Mouse (Mus musculus) forebrain, embryonic 13.5 days (tissue): ENCODE measurements around the gene Vps35l. TPM values are rescaled to one million over a fixed set of nuclear protein-coding genes. Genes with fewer than 3 reads are reported as not detected.
A peak's percentile ranks its signal among the peaks of the same experiment; 100 is the strongest.

Experiments used
- ATAC-seq: fragments of 200-750 bp; cut with Nextera tagmentation; 2 replicates; pipeline ENCODE4 v1.8.0; 2017
- H3K27ac ChIP-seq: fragments of 300-500 bp; sonication (generic); 2 replicates; pipeline ENCODE4 v1.5.1; 2015; ENCODE audit warnings: inconsistent platforms, mild to moderate bottlenecking, moderate library complexity
- H3K27me3 ChIP-seq: fragments of 300-500 bp; sonication (generic); 2 replicates; pipeline ENCODE4 v1.6.1; 2015; ENCODE audit warnings: mild to moderate bottlenecking, inconsistent platforms
- H3K36me3 ChIP-seq: fragments of 300-500 bp; sonication (generic); 2 replicates; pipeline ENCODE4 v1.6.1; 2015; ENCODE audit warnings: mild to moderate bottlenecking, inconsistent platforms; ENCODE audit not compliant: poor library complexity, severe bottlenecking
- H3K4me1 ChIP-seq: fragments of 300-500 bp; sonication (generic); 2 replicates; pipeline ENCODE4 v1.6.1; 2015; ENCODE audit warnings: inconsistent platforms
- H3K4me2 ChIP-seq: fragments of 300-500 bp; sonication (generic); 2 replicates; pipeline ENCODE4 v1.6.1; 2015; ENCODE audit warnings: inconsistent platforms, mild to moderate bottlenecking, moderate library complexity
- H3K4me3 ChIP-seq: fragments of 300-500 bp; sonication (generic); 2 replicates; pipeline ENCODE4 v1.5.1; 2015; ENCODE audit warnings: mild to moderate bottlenecking, inconsistent platforms
- H3K9ac ChIP-seq: fragments of 300-500 bp; sonication (generic); 2 replicates; pipeline ENCODE4 v1.6.1; 2015; ENCODE audit warnings: mild to moderate bottlenecking, inconsistent platforms
- H3K9me3 ChIP-seq: fragments of 300-500 bp; sonication (generic); replicated peaks from 2 replicates; pipeline ENCODE4 v1.6.1; 2016; ENCODE audit warnings: inconsistent platforms
- WGBS: fragments of 180-500 bp; shearing (Covaris S2); methylation state at CpG from one replicate; pipeline ENCODE4 v1.1.7; 2015; 5-methylcytosine and 5-hydroxymethylcytosine counted together
- polyA plus RNA-seq: library from polyadenylated mRNA; unstranded; fragments of >200 nt; fragmentation: Nextera tagmentation; extraction: Ambion mirVana; gene quantifications from 2 replicates; pipeline ENCODE4 v1.2.1, GENCODE M21; 2015

Gene Vps35l
- polyA plus RNA-seq, 1 experiment from 2014 or later, result 84.2 TPM

- peak overlapping the region; percentile 73 for H3K4me3 ChIP-seq
- peaks cover 13% of the 10 kb centered on the region for H3K4me1 ChIP-seq
- peak overlapping the region; percentile 81 for H3K27ac ChIP-seq
- peak; percentile 97 for ATAC-seq
- peak overlapping the region; percentile 77 for H3K9ac ChIP-seq
- peak overlapping the region; percentile 67 for H3K4me2 ChIP-seq
- peaks cover 32% of the 10 kb centered on the region for H3K36me3 ChIP-seq
- H3K27me3 ChIP-seq, result no peaks in the 10 kb centered on the region
- H3K9me3 ChIP-seq, result no peaks in the 10 kb centered on the region
- WGBS, result 2% methylated on average over 41 of the region's 41 CpGs
Measured at GRCm38 (mm10) chr7:118740532-118741338, 709 bp downstream of the Vps35l start.

GRCm38 (mm10) chr7:118742278-118742677, 2.3 kb downstream of the Vps35l start:
- WGBS, result 82% methylated on average over 6 of the region's 6 CpGs
- Histone ChIP-seq H3K27me3 (no peaks in the 10 kb centered on the region), H3K4me3 (no peak overlapping the region), H3K4me2 (no peak overlapping the region; the same call in 1 of the 2 replicates), H3K27ac (no peak overlapping the region), H3K9me3 (no peaks in the 10 kb centered on the region), H3K4me1 (peaks cover 13% of the 10 kb centered on the region), H3K9ac (no peak overlapping the region), H3K36me3 (peaks cover 37% of the 10 kb centered on the region)
- no peak for ATAC-seq

- Histone ChIP-seq H3K4me1 (peaks cover 13% of the 10 kb centered on the region), H3K36me3 (peaks cover 59% of the 10 kb centered on the region), H3K27me3 (no peaks in the 10 kb centered on the region), H3K4me2 (no peak overlapping the region), H3K4me3 (no peak overlapping the region), H3K9ac (no peak overlapping the region), H3K27ac (no peak overlapping the region), H3K9me3 (no peaks in the 10 kb centered on the region)
- ATAC-seq, result no peak
- WGBS, result 93% methylated on average over 5 of the region's 5 CpGs
Measured at GRCm38 (mm10) chr7:118744766-118745165, 4.7 kb downstream of the Vps35l start.

- WGBS, result 73% methylated on average over 12 of the region's 12 CpGs
- H3K4me1 ChIP-seq, result no peaks in the 10 kb centered on the region
- H3K27me3 ChIP-seq, result no peaks in the 10 kb centered on the region
- no peak overlapping the region for H3K4me2 ChIP-seq
- peaks cover 92% of the 10 kb centered on the region for H3K36me3 ChIP-seq
- no peak; the same call in none of the 2 replicates for ATAC-seq
- no peak overlapping the region for H3K4me3 ChIP-seq
- no peak overlapping the region for H3K27ac ChIP-seq
- no peaks in the 10 kb centered on the region for H3K9me3 ChIP-seq
- no peak overlapping the region for H3K9ac ChIP-seq
Measured at GRCm38 (mm10) chr7:118747891-118748672, 8.1 kb downstream of the Vps35l start.

- 86% methylated on average over 8 of the region's 8 CpGs for WGBS
- no peak overlapping the region for H3K4me2 ChIP-seq
- H3K9me3 ChIP-seq, result no peaks in the 10 kb centered on the region
- no peaks in the 10 kb centered on the region for H3K27me3 ChIP-seq
- H3K4me1 ChIP-seq, result no peaks in the 10 kb centered on the region
- ATAC-seq, result no peak
- H3K36me3 ChIP-seq, result peaks cover 99% of the 10 kb centered on the region
- no peak overlapping the region for H3K9ac ChIP-seq
- no peak overlapping the region for H3K4me3 ChIP-seq
- no peak overlapping the region for H3K27ac ChIP-seq
Measured at GRCm38 (mm10) chr7:118749706-118750105, 9.7 kb downstream of the Vps35l start.

- Histone ChIP-seq H3K9me3 (no peaks in the 10 kb centered on the region), H3K9ac (no peak overlapping the region), H3K27me3 (no peaks in the 10 kb centered on the region), H3K4me3 (no peak overlapping the region), H3K36me3 (peaks cover 95% of the 10 kb centered on the region), H3K4me2 (no peak overlapping the region), H3K27ac (no peak overlapping the region), H3K4me1 (no peaks in the 10 kb centered on the region)
- ATAC-seq, result no peak
- WGBS, result 87% methylated on average over 7 of the region's 7 CpGs
Measured at GRCm38 (mm10) chr7:118751625-118752024, 11.6 kb downstream of the Vps35l start.

GRCm38 (mm10) chr7:118755756-118756155, 15.7 kb downstream of the Vps35l start:
- Histone ChIP-seq H3K4me2 (no peak overlapping the region), H3K27ac (no peak overlapping the region), H3K4me1 (no peaks in the 10 kb centered on the region), H3K4me3 (no peak overlapping the region), H3K9me3 (no peaks in the 10 kb centered on the region), H3K36me3 (peaks cover 78% of the 10 kb centered on the region), H3K27me3 (no peaks in the 10 kb centered on the region), H3K9ac (no peak overlapping the region)
- ATAC-seq, result no peak
- WGBS, result 92% methylated on average over 7 of the region's 7 CpGs

- ATAC-seq, result no peak
- no peak overlapping the region for H3K9ac ChIP-seq
- H3K4me2 ChIP-seq, result no peak overlapping the region
- no peaks in the 10 kb centered on the region for H3K27me3 ChIP-seq
- no peaks in the 10 kb centered on the region for H3K9me3 ChIP-seq
- peaks cover 78% of the 10 kb centered on the region for H3K36me3 ChIP-seq
- no peak overlapping the region for H3K4me3 ChIP-seq
- no peak overlapping the region for H3K27ac ChIP-seq
- WGBS, result 93% methylated on average over 24 of the region's 24 CpGs
- no peaks in the 10 kb centered on the region for H3K4me1 ChIP-seq
Measured at GRCm38 (mm10) chr7:118756490-118757265, 16.7 kb downstream of the Vps35l start.

- H3K9me3 ChIP-seq, result no peaks in the 10 kb centered on the region
- no peak overlapping the region for H3K4me3 ChIP-seq
- H3K4me2 ChIP-seq, result no peak overlapping the region
- ATAC-seq, result no peak
- 74% methylated on average over 4 of the region's 4 CpGs for WGBS
- H3K36me3 ChIP-seq, result peaks cover 75% of the 10 kb centered on the region
- H3K27ac ChIP-seq, result no peak overlapping the region
- H3K9ac ChIP-seq, result no peak overlapping the region
- no peaks in the 10 kb centered on the region for H3K27me3 ChIP-seq
- H3K4me1 ChIP-seq, result no peaks in the 10 kb centered on the region
Measured at GRCm38 (mm10) chr7:118758369-118758768, 18.3 kb downstream of the Vps35l start.

GRCm38 (mm10) chr7:118759372-118759771, 19.3 kb downstream of the Vps35l start:
- Histone ChIP-seq H3K27ac (no peak overlapping the region), H3K9me3 (no peaks in the 10 kb centered on the region), H3K4me3 (no peak overlapping the region), H3K9ac (no peak overlapping the region), H3K4me1 (no peaks in the 10 kb centered on the region), H3K27me3 (no peaks in the 10 kb centered on the region), H3K36me3 (peaks cover 76% of the 10 kb centered on the region), H3K4me2 (no peak overlapping the region)
- WGBS, result 73% methylated on average over 5 of the region's 5 CpGs
- ATAC-seq, result no peak

- H3K4me3 ChIP-seq, result no peak overlapping the region
- H3K4me1 ChIP-seq, result peaks cover 7% of the 10 kb centered on the region
- H3K36me3 ChIP-seq, result peaks cover 52% of the 10 kb centered on the region
- 88% methylated on average over 11 of the region's 11 CpGs for WGBS
- no peak overlapping the region for H3K27ac ChIP-seq
- ATAC-seq, result no peak
- no peak overlapping the region for H3K4me2 ChIP-seq
- H3K27me3 ChIP-seq, result no peaks in the 10 kb centered on the region
- H3K9me3 ChIP-seq, result no peaks in the 10 kb centered on the region
- no peak overlapping the region for H3K9ac ChIP-seq
Measured at GRCm38 (mm10) chr7:118763939-118764338, 23.9 kb downstream of the Vps35l start.

GRCm38 (mm10) chr7:118764725-118765124, 24.7 kb downstream of the Vps35l start:
- no peak for ATAC-seq
- H3K9me3 ChIP-seq, result no peaks in the 10 kb centered on the region
- peaks cover 44% of the 10 kb centered on the region for H3K36me3 ChIP-seq
- H3K27me3 ChIP-seq, result no peaks in the 10 kb centered on the region
- H3K4me2 ChIP-seq, result no peak overlapping the region
- no peak overlapping the region for H3K27ac ChIP-seq
- no peak overlapping the region for H3K9ac ChIP-seq
- no peak overlapping the region for H3K4me3 ChIP-seq
- 94% methylated on average over 14 of the region's 14 CpGs for WGBS
- H3K4me1 ChIP-seq, result peaks cover 7% of the 10 kb centered on the region
